Mouse (Mus musculus) CH12.LX (cell line): Measurements from ENCODE around the gene Kalrn.

ENCODE experiments used
- CHD2 ChIP-seq: IDR thresholded peaks from 2 replicates; pipeline ENCODE4 v1.6.1; 2011; ENCODE audit warnings: low read length, improper control_type of control experiment
- E2F4 ChIP-seq: IDR thresholded peaks from 2 replicates; pipeline ENCODE4 v1.6.1; 2011; ENCODE audit warnings: low read depth, low read length, improper control_type of control experiment; ENCODE audit not compliant: insufficient replicate concordance
- ELF1 ChIP-seq: IDR thresholded peaks from 2 replicates; pipeline ENCODE4 v1.6.1; 2014; ENCODE audit warnings: low read depth, mild to moderate bottlenecking, inconsistent platforms, low read length, improper control_type of control experiment
- EP300 ChIP-seq: IDR thresholded peaks from 2 replicates; pipeline ENCODE4 v1.6.1; 2011; ENCODE audit warnings: low read length, improper control_type of control experiment
- POLR2A ChIP-seq: IDR thresholded peaks from 2 replicates; pipeline ENCODE4 v1.6.1; 2011; ENCODE audit warnings: low read depth, mild to moderate bottlenecking, improper control_type of control experiment, low read length
- POLR2AphosphoS2 ChIP-seq: IDR thresholded peaks from 2 replicates; pipeline ENCODE4 v1.6.1; 2011; ENCODE audit warnings: low read depth, low read length, improper control_type of control experiment
- RCOR1 ChIP-seq: conservative IDR thresholded peaks from 2 replicates; pipeline ENCODE4 v1.6.1; 2012; ENCODE audit warnings: low read depth, mild to moderate bottlenecking, inconsistent platforms, low read length, improper control_type of control experiment
- SMC3 ChIP-seq: IDR thresholded peaks from 2 replicates; pipeline ENCODE4 v1.6.1; 2011; ENCODE audit warnings: low read depth, low read length, improper control_type of control experiment
- USF1 ChIP-seq: IDR thresholded peaks from 2 replicates; pipeline ENCODE4 v1.6.1; 2014; ENCODE audit warnings: low read depth, mild to moderate bottlenecking, inconsistent platforms, low read length, improper control_type of control experiment

- TF ChIP-seq POLR2A = no peak
- peak; percentile 18; the same call in 1 of the 2 replicates for TF ChIP-seq SMC3
- TF ChIP-seq RCOR1 = no peak
- TF ChIP-seq USF1 = no peak
- TF ChIP-seq EP300 = no peak
- no peak for TF ChIP-seq E2F4
- TF ChIP-seq POLR2AphosphoS2 = no peak
- TF ChIP-seq ELF1 = no peak
- no peak for TF ChIP-seq CHD2
Measured at GRCm38 (mm10) chr16:34082494-34083469, 490.6 kb downstream of the Kalrn start.
